Mouse (Mus musculus) C2C12 (cell line): ENCODE measurements at regions not wholly inside any gene's neighbourhood (a gene's known extent, or its start where the extent isn't known, plus 50 kb on each side); places are given as distances from the start of the nearest gene placed in this dataset.

Experiments used
- H3K27me3 ChIP-seq: one replicate; pipeline ENCODE4 v1.6.1; 2011; ENCODE audit not compliant: control insufficient read depth, insufficient read depth, insufficient read length
- H3K36me3 ChIP-seq: one replicate; pipeline ENCODE4 v1.6.1; 2011; ENCODE audit not compliant: control insufficient read depth, insufficient read depth
- H3K4me3 ChIP-seq: one replicate; pipeline ENCODE4 v1.5.1; 2011; ENCODE audit warnings: mild to moderate bottlenecking, control low read depth; ENCODE audit not compliant: poor library complexity, insufficient read depth, severe bottlenecking
- H3K79me2 ChIP-seq: one replicate; pipeline ENCODE4 v1.6.1; 2011; ENCODE audit not compliant: control insufficient read depth, insufficient read depth
- H3K79me3 ChIP-seq: one replicate; pipeline ENCODE4 v1.6.1; 2011; ENCODE audit warnings: low read depth, control low read depth
- H3ac ChIP-seq: one replicate; pipeline ENCODE3; 2011; ENCODE audit warnings: low read depth; ENCODE audit not compliant: control insufficient read depth, insufficient read length
- CEBPB ChIP-seq: IDR thresholded peaks from one replicate; pipeline ENCODE4 v1.6.1; 2011; ENCODE audit warnings: low read depth, mild to moderate bottlenecking, control low read depth, moderate library complexity
- CTCF ChIP-seq: IDR thresholded peaks from one replicate; pipeline ENCODE4 v1.5.1; 2011; ENCODE audit not compliant: control insufficient read depth, insufficient read depth, insufficient read length
- FOSL1 ChIP-seq: IDR thresholded peaks from one replicate; pipeline ENCODE4 v1.8.0; 2011; ENCODE audit warnings: mild to moderate bottlenecking, low read length; ENCODE audit not compliant: poor library complexity, insufficient read depth, severe bottlenecking
- MAX ChIP-seq: IDR thresholded peaks from one replicate; pipeline ENCODE4 v1.6.1; 2011; ENCODE audit warnings: mild to moderate bottlenecking, control low read depth
- MYOD1 ChIP-seq: IDR thresholded peaks from one replicate; pipeline ENCODE4 v1.6.1; 2011; ENCODE audit warnings: low read depth; ENCODE audit not compliant: control insufficient read depth, insufficient read length
- MYOG ChIP-seq: IDR thresholded peaks from one replicate; pipeline ENCODE4 v1.6.1; 2011; ENCODE audit not compliant: control insufficient read depth, insufficient read length; ENCODE audit errors: extremely low read depth
- USF1 ChIP-seq: IDR thresholded peaks from one replicate; pipeline ENCODE4 v1.6.1; 2011; ENCODE audit warnings: low read depth, mild to moderate bottlenecking, control low read depth, moderate library complexity

GRCm38 (mm10) chr17:7582866-7583398, 197.7 kb upstream of the Unc93a2 start:
- Histone ChIP-seq H3K4me3 (no peak overlapping the region), H3K79me3 (no peaks in the 10 kb centered on the region), H3K79me2 (no peaks in the 10 kb centered on the region), H3K27me3 (no peaks in the 10 kb centered on the region), H3ac (no peak overlapping the region), H3K36me3 (no peaks in the 10 kb centered on the region)
- TF ChIP-seq MAX (no peak), USF1 (no peak), CEBPB (no peak), MYOD1 (no peak), CTCF (no peak)

DNA sequence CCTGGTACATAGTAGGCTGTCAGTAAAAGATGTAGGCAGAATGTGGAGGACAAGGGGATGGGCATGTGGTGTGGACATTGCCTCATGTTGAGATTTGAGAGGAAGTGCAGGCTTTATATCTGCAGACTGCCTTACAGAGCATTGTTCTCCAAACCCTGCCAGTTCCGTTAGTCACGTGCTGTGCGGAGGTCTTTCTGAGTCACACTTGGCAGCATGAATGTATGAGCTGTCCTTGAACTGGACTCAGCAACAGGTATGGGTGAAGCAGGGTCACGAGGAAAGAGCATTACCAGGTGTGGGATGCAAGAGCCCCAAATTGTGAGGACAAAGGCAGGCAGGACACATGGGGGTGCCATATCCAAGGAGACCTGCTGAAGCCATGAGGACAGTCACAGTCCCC, 193.8 kb upstream of the Unc93a2 start:
- Histone ChIP-seq H3K36me3 (no peaks in the 10 kb centered on the region), H3K27me3 (no peaks in the 10 kb centered on the region), H3K79me3 (no peaks in the 10 kb centered on the region), H3K79me2 (no peaks in the 10 kb centered on the region), H3K4me3 (no peak overlapping the region), H3ac (no peak overlapping the region)
- TF ChIP-seq CEBPB (no peak), USF1 (peak; percentile 73)

GRCm38 (mm10) chr17:7578003-7578402, 192.7 kb upstream of the Unc93a2 start:
- no peaks in the 10 kb centered on the region for H3K79me2 ChIP-seq
- TF ChIP-seq MAX (no peak), CEBPB (no peak), USF1 (no peak), MYOG (no peak), CTCF (no peak), FOSL1 (no peak), MYOD1 (no peak)
- H3K27me3 ChIP-seq: no peaks in the 10 kb centered on the region
- H3K4me3 ChIP-seq: no peak overlapping the region
- H3K79me3 ChIP-seq: no peaks in the 10 kb centered on the region
- no peaks in the 10 kb centered on the region for H3K36me3 ChIP-seq
- H3ac ChIP-seq: no peak overlapping the region

DNA sequence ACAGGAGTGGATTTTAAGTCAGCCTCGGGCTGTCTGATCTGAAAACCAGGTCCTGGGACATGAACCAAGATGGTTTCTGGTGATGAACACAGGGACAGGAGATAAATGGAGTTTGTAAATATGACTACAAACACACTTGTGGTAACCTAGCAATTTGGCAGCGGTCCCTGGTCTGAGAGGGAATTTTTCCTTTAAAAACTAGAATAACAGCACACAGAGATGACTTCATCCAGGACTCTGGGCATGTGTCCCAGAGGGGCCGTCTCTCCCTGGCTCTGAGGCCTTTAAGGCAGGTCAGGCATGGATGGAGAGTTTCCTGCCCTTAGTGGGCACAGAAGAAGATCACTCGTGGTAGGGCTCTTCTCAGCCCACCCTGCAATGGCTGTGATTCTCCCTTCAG, 192.0 kb upstream of the Unc93a2 start:
- Histone ChIP-seq H3K36me3 (no peaks in the 10 kb centered on the region), H3K79me2 (no peaks in the 10 kb centered on the region), H3K79me3 (no peaks in the 10 kb centered on the region), H3K27me3 (no peaks in the 10 kb centered on the region), H3K4me3 (no peak overlapping the region), H3ac (no peak overlapping the region)
- TF ChIP-seq MAX (no peak), CEBPB (no peak), MYOG (no peak), FOSL1 (no peak), USF1 (no peak), MYOD1 (no peak), CTCF (no peak)

DNA sequence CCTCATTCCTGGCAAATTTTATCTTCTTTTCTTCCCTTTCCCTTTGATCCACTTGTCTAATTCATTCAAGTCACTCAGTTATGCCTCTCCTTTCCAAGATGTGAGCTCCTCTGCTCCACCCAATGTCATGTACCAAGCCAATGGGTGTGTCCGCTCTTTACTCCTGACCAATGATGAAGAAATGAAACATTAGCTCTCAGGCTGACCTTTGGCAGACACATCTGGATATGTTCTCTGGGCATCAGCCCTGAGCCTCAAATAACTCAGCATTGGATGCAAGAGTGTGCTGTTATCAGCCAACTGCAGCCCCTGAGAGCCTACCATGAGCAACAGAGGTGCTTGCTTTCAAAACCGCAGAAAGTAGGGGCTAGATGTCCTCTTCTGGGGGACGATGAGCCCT, 186.2 kb upstream of the Unc93a2 start:
- H3K79me3 ChIP-seq: no peaks in the 10 kb centered on the region
- H3ac ChIP-seq: no peak overlapping the region
- TF ChIP-seq MYOG (no peak), MYOD1 (no peak), CEBPB (no peak), CTCF (no peak), USF1 (no peak), MAX (no peak), FOSL1 (no peak)
- no peaks in the 10 kb centered on the region for H3K79me2 ChIP-seq
- no peaks in the 10 kb centered on the region for H3K36me3 ChIP-seq
- H3K4me3 ChIP-seq: no peak overlapping the region
- H3K27me3 ChIP-seq: no peaks in the 10 kb centered on the region

DNA sequence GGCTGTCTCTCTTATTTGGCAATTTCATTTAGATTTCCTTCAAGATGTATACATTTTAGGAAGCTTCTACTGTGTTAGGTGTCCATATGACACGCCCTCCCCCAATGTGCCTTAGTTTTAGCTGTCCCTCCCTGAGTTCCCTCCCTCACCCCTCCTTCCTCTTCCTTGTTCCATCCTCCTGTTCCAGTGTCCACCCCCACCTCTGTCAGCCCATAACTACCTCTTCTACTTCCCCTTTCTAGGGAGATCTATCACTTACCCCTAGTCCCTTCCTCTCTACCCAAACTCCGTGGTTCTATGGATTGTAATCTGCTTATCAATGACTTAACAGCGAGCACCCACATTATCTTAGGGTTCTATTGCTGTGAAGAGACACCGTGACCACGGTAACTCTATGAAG, 183.2 kb upstream of the Unc93a2 start:
- no peaks in the 10 kb centered on the region for H3K36me3 ChIP-seq
- H3K79me2 ChIP-seq: no peaks in the 10 kb centered on the region
- no peak overlapping the region for H3ac ChIP-seq
- TF ChIP-seq MAX: no peak
- no peak for TF ChIP-seq MYOD1
- TF ChIP-seq MYOG: no peak
- TF ChIP-seq CTCF: no peak
- TF ChIP-seq FOSL1: no peak
- no peak for TF ChIP-seq CEBPB
- no peak for TF ChIP-seq USF1
- no peaks in the 10 kb centered on the region for H3K27me3 ChIP-seq
- H3K4me3 ChIP-seq: no peak overlapping the region
- no peaks in the 10 kb centered on the region for H3K79me3 ChIP-seq
